Mouse (Mus musculus) frontal cortex, postnatal 36 days (tissue): Measurements from ENCODE around the gene Esrrg.

Experiments
- DNase-seq, 2 experiments: peaks; one replicate each; pipeline ENCODE4 v3.0.0; 2022; ENCODE audit warnings: low spot score in 2 of 2

The Esrrg gene

GRCm38 (mm10) chr1:187706046-187706445, 97.5 kb downstream of the Esrrg start:
- no peak for DNase-seq

DNA sequence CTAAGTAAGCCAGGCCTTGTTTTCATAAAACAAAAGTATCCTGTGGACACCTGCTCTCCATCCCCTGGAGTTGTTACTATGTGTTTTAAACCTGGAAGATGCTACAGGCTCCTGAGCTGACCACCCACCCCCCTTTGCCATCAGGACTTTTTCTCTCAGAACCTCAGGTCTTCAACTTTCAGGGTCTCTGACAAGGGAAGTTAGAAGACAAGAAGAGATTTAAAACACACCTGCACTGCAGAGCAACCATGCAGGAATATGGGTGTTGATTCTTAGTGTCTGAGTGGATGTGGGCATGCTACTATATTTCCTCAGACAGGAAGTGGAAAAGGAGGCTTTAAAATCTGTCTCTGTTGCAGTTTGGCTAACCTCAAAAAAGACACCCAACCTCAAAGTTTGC, 98.6 kb downstream of the Esrrg start:
- no peak for DNase-seq

GRCm38 (mm10) chr1:187710434-187710948, 101.9 kb downstream of the Esrrg start:
- DNase-seq: no peak

- peak; percentile 9 to 41 for DNase-seq
These were observed 112.4 kb downstream of the Esrrg start for GRCm38 (mm10) chr1:187721035-187721434.

- DNase-seq: no peak
These were observed 113.4 kb downstream of the Esrrg start for GRCm38 (mm10) chr1:187722016-187722415.

DNA sequence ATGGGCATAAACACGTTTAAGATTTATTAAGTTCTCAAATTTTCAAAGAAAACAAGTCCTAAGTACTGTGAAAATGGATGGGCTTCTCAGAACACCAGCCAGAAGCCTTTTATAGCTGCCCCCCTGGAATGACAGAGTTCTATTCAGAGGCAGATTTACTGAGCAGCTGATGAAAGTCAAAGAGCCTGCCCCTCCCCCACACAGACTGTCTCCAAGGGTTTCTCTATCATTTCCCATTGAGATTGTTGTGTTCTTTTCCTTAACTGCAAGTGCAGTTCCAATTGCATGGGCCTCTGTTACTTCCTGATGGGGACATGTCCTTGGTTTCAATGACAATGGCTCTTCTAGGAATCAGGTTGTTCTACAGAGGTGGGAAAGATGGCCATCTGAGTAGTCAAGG, 116.1 kb downstream of the Esrrg start:
- DNase-seq: no peak

DNA sequence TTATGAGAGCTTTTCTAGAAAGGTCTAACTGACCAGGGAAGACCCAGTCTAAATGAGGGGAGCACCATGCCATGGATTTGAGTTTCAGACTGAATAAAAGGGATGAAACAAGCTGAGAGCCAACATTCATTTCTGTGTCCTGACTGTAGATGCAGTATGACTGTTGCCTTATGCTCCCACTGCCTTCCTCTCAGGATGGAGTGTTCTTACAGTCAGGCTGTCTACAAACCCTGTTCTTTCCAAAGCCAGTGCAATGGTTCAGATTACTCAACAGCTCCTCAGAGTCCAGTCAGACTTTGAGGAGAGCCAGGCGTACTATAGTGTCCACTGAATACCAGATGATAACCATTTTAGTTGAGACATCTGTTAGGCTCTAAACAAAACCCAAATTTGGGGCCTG, 116.8 kb downstream of the Esrrg start:
- DNase-seq: no peak

DNA sequence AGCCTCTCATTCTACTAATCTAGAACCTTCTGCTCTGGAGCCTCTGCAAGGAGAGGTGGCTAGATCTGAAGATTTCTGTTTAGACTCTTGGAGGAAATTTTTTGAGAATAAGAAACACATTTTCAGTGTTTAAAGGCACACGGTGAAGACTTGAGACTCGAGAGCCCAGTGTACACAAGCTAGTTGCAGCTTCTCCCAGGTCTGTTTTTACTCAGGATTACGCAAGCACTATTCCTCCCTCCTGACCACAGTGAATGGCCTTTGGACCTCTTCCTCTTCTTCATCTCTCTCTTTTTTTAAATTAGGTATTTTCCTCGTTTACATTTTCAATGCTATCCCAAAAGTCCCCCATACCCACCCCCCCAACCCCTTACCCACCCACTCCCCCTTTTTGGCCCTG, 122.6 kb downstream of the Esrrg start:
- no peak for DNase-seq

GRCm38 (mm10) chr1:187736507-187736906, 127.9 kb downstream of the Esrrg start:
- no peak for DNase-seq

GRCm38 (mm10) chr1:187737296-187737695, 128.7 kb downstream of the Esrrg start:
- DNase-seq: no peak

DNA sequence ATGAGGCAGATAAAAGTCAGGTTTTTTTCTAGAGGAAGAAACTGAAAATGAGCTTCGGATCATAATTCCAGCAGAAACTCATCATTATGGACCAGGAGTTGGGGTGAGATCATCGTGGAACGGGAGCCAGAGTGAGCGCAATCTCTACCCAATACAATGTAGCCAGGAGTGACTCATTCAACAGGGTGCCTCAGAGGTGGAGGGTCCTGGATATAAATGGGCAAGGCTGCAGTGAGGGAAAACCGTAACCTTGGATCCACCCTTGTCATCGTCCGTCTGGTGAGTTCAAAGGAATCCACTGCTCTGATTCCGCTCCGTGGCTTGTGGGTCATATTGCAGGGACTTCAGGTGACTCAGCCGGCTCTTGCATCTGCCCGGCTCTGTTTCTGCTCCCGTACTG, 131.9 kb downstream of the Esrrg start:
- DNase-seq: no peak

DNA sequence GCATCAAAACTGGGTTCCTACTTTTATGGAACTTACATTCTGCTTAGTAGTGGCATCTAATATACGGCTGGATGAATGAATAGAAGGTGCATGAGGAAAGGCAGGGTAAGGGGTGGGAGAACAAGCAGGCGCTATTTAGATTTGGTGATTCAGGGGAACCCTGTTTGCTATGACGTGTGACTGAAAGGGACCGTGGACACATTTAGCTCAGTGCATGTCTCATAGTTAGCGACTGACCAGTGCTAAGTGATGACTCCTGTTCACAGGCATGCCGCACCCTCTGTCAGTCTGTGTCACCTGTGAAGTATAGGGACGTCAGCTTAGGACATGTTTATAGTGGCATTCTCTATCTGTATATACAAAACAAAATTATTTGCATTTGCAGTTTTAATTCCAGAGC, 132.7 kb downstream of the Esrrg start:
- DNase-seq: no peak

DNA sequence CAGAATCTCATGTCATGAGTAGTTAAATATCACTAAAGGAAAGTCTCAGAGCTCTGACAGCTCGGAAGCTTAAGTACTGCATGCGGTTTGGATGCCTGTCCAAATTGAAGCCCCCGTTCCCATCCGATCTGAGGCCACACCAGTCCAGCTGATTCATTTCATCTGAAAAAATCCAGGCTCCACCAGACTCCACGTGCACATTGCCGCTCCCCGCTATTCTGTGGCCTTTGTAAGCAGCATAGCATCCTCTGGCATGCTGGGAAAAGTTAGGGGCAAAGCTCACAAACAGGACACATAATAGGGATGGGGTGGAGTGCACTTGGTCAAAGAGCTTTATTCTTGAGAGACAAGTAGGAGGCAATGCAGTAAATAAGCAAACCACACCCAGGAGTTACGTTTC, 133.5 kb downstream of the Esrrg start:
- no peak for DNase-seq

DNA sequence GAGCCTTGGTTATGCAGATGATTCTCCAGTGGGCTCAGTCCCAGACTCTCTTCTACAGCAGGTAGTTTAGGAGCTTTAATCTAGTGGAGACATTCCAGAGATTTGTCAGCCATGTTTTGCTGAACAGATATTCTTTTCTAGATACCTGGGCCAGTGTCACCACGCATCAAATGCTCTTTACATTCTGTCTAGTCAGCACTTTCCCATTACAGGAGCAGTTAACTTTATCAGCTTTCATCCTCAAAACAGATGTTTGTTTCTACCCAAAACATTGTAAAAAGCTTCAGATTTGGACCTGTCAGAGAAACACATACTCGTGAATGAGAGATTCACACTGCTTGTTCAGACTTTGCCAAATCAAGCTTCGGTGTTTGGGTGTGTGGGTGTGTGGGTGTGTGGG, 140.7 kb downstream of the Esrrg start:
- DNase-seq: no peak

GRCm38 (mm10) chr1:187749931-187750330, 141.3 kb downstream of the Esrrg start:
- DNase-seq: no peak

DNA sequence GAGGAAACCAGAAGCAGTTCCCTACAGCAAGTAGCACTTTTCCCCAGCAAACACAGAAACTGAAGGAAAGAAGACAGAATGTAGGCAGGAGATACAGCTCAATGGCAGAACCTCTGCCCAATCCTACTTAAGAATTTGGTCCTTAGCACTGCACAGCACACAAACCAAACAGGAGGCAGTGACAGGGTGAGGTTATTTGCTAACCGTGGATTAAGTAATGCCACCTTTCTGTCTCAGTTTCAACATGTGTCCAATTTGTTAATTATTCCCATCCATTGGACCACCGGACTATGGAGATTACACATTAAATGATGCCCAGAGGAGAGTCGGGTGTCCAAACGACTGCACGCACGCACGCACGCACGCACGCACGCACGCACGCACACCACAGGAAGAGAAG, 146.9 kb downstream of the Esrrg start:
- no peak for DNase-seq

GRCm38 (mm10) chr1:187757981-187758380, 149.4 kb downstream of the Esrrg start:
- no peak for DNase-seq

- no peak for DNase-seq
These were observed 150.0 kb downstream of the Esrrg start for GRCm38 (mm10) chr1:187758546-187758945.

DNA sequence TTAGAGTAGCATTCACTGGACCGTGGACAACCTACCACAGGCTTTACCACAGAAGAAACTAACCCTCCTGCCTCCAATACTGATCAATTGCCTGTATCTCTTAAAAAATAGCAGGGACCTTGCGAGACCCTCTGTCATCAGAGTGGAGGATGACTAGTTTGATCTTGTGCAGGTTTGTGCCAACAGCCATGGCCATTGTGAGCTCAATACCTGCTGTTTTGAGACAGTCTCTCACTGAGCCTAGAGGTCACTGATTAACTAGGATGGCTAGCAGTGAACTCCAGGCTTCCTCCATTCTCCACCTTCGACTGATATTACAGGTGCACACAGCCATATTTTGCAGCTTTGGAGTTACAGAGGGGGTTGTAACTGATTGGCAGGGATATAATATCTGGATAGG, 150.9 kb downstream of the Esrrg start:
- DNase-seq: no peak

GRCm38 (mm10) chr1:187762641-187763450, 154.3 kb downstream of the Esrrg start:
- no peak for DNase-seq

DNA sequence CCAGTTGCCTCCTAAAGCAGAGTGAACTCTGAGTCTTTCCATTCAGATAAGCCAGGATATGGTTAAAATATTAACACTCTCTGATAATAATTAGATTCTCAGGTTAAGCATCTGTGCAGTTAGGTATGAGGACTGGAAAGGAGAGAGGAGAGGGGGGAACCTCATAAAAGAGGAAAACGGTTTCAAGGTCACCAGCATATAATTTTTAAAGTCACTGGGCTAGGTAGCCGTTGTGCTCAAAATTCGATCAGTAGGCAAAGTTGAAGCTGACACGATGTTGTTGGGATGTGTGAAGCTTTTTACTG, 154.8 kb downstream of the Esrrg start:
- DNase-seq: no peak

- DNase-seq: no peak
These were observed 155.2 kb downstream of the Esrrg start for GRCm38 (mm10) chr1:187763821-187764220.

DNA sequence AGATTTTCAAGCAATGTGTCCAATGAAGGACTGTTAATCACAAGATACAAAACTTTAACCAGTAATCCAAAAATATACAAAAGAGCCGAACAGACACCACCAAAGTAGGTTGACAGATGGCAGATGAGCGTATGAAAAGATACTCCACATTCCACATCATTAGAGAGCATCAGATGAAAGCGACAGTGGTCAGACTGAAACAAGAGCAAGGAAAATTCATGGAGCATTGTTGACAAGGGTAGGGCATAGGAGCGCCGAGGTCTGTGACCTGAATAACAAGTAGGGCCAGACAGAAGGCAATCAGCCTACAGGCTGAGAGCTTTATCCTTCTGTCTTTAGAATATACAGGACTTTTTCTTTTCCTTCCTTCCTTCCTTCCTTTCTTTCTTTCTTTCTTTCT, 157.0 kb downstream of the Esrrg start:
- DNase-seq: no peak

- DNase-seq: no peak
These were observed 158.8 kb downstream of the Esrrg start for GRCm38 (mm10) chr1:187767355-187767754.
